Mouse (Mus musculus) stomach, embryonic 16.5 days (tissue): ENCODE data around the gene Smtnl2. TPM values are rescaled to one million over a fixed set of nuclear protein-coding genes. Genes with fewer than 3 reads are reported as not detected.

ENCODE experiments used
- ATAC-seq: fragments of 200-750 bp; cut with Nextera tagmentation; 2 replicates; pipeline ENCODE4 v1.8.0; 2017; ENCODE audit warnings: moderate number of reproducible peaks, moderate TSS enrichment; ENCODE audit not compliant: insufficient read depth, low FRiP score
- H3K27ac ChIP-seq: fragments of 300-500 bp; sonication (generic); 2 replicates; pipeline ENCODE4 v1.5.1; 2014; ENCODE audit warnings: low read length
- H3K27me3 ChIP-seq: fragments of 300-500 bp; sonication (generic); 2 replicates; pipeline ENCODE4 v1.6.1; 2014; ENCODE audit warnings: low read length, control low read depth, mixed read lengths; ENCODE audit not compliant: control insufficient read depth, insufficient read depth
- H3K36me3 ChIP-seq: fragments of 300-500 bp; sonication (generic); 2 replicates; pipeline ENCODE4 v1.6.1; 2014; ENCODE audit warnings: low read length; ENCODE audit not compliant: control insufficient read depth, insufficient read depth
- H3K4me1 ChIP-seq: fragments of 300-500 bp; sonication (generic); 2 replicates; pipeline ENCODE4 v1.6.1; 2014; ENCODE audit warnings: low read length, control low read depth, mixed read lengths; ENCODE audit not compliant: control insufficient read depth, insufficient read depth
- H3K4me2 ChIP-seq: fragments of 300-500 bp; sonication (generic); 2 replicates; pipeline ENCODE4 v1.6.1; 2014; ENCODE audit warnings: low read depth, low read length, mixed read lengths
- H3K4me3 ChIP-seq: fragments of 300-500 bp; sonication (generic); replicated peaks from 2 replicates; pipeline ENCODE4 v1.5.1; 2014; ENCODE audit warnings: mild to moderate bottlenecking, low read length
- H3K9ac ChIP-seq: fragments of 300-500 bp; sonication (generic); 2 replicates; pipeline ENCODE4 v1.6.1; 2014; ENCODE audit warnings: low read length
- H3K9me3 ChIP-seq: fragments of 300-500 bp; sonication (generic); replicated peaks from 2 replicates; pipeline ENCODE4 v1.6.1; 2016; ENCODE audit warnings: low read length, control low read depth; ENCODE audit not compliant: control insufficient read depth
- WGBS: fragments of 180-500 bp; shearing (Covaris S2); extraction: QIAGEN DNeasy Blood & Tissue Kit; methylation state at CpG from one replicate; pipeline ENCODE4 v1.1.7; 2014; 5-methylcytosine and 5-hydroxymethylcytosine counted together
- polyA plus RNA-seq: library from polyadenylated mRNA; unstranded; fragments of >200 nt; fragmentation: Nextera tagmentation; extraction: Ambion mirVana; gene quantifications from 2 replicates; pipeline ENCODE4 v1.2.1, GENCODE M21; 2015

The Smtnl2 gene
- polyA plus RNA-seq, 1 experiment from 2014 or later, result 46.2 TPM

GRCm38 (mm10) chr11:72397811-72398525, 13.5 kb downstream of the Smtnl2 start:
- WGBS, result 82% methylated on average over 8 of the region's 8 CpGs
- H3K9me3 ChIP-seq, result no peaks in the 10 kb centered on the region
- H3K4me3 ChIP-seq, result no peak overlapping the region
- no peak for ATAC-seq
- peaks cover 5% of the 10 kb centered on the region; the same call in 1 of the 2 replicates for H3K36me3 ChIP-seq
- H3K9ac ChIP-seq, result no peak overlapping the region
- peaks cover 30% of the 10 kb centered on the region for H3K4me1 ChIP-seq
- H3K27ac ChIP-seq, result peak overlapping the region; percentile 81; the same call in 1 of the 2 replicates
- no peak overlapping the region for H3K4me2 ChIP-seq
- no peaks in the 10 kb centered on the region for H3K27me3 ChIP-seq

- Histone ChIP-seq H3K27ac (peak overlapping the region; percentile 81), H3K4me3 (no peak overlapping the region), H3K4me2 (peak overlapping the region; percentile 10; the same call in 1 of the 2 replicates), H3K9ac (no peak overlapping the region), H3K36me3 (peaks cover 5% of the 10 kb centered on the region; the same call in 1 of the 2 replicates), H3K9me3 (no peaks in the 10 kb centered on the region), H3K4me1 (peaks cover 26% of the 10 kb centered on the region), H3K27me3 (no peaks in the 10 kb centered on the region)
- ATAC-seq, result peak; percentile 54; the same call in 1 of the 2 replicates
- 48% methylated on average over 10 of the region's 10 CpGs for WGBS
These were observed 14.4 kb downstream of the Smtnl2 start for GRCm38 (mm10) chr11:72397072-72397471.

GRCm38 (mm10) chr11:72396621-72397020, 14.9 kb downstream of the Smtnl2 start:
- Histone ChIP-seq H3K4me2 (peak overlapping the region; percentile 10; the same call in 1 of the 2 replicates), H3K4me3 (no peak overlapping the region), H3K27ac (peak overlapping the region; percentile 81), H3K4me1 (peaks cover 26% of the 10 kb centered on the region), H3K9ac (0 out of 2 replicates have a peak overlapping the region, but pooled peaks have one; percentile 1), H3K36me3 (peaks cover 5% of the 10 kb centered on the region; the same call in 1 of the 2 replicates), H3K27me3 (no peaks in the 10 kb centered on the region), H3K9me3 (no peaks in the 10 kb centered on the region)
- peak; percentile 67 for ATAC-seq
- WGBS, result 53% methylated on average over 7 of the region's 7 CpGs

GRCm38 (mm10) chr11:72395652-72396051, 15.9 kb downstream of the Smtnl2 start:
- no peak overlapping the region for H3K4me3 ChIP-seq
- H3K4me1 ChIP-seq, result peaks cover 26% of the 10 kb centered on the region
- ATAC-seq, result no peak
- H3K27me3 ChIP-seq, result no peaks in the 10 kb centered on the region
- H3K9ac ChIP-seq, result no peak overlapping the region
- no peak overlapping the region for H3K4me2 ChIP-seq
- no peaks in the 10 kb centered on the region for H3K9me3 ChIP-seq
- 64% methylated on average over 6 of the region's 6 CpGs for WGBS
- peaks cover 5% of the 10 kb centered on the region; the same call in 1 of the 2 replicates for H3K36me3 ChIP-seq
- no peak overlapping the region for H3K27ac ChIP-seq

- no peak overlapping the region for H3K9ac ChIP-seq
- WGBS, result 63% methylated on average over 2 of the region's 2 CpGs
- no peak for ATAC-seq
- H3K27ac ChIP-seq, result no peak overlapping the region
- H3K9me3 ChIP-seq, result no peaks in the 10 kb centered on the region
- H3K4me3 ChIP-seq, result no peak overlapping the region
- H3K4me2 ChIP-seq, result no peak overlapping the region
- peaks cover 26% of the 10 kb centered on the region for H3K4me1 ChIP-seq
- H3K27me3 ChIP-seq, result no peaks in the 10 kb centered on the region
- no peaks in the 10 kb centered on the region for H3K36me3 ChIP-seq
These were observed 16.8 kb downstream of the Smtnl2 start for GRCm38 (mm10) chr11:72394694-72395093.

GRCm38 (mm10) chr11:72393669-72394068, 17.8 kb downstream of the Smtnl2 start:
- no peak overlapping the region for H3K4me2 ChIP-seq
- no peak overlapping the region for H3K4me3 ChIP-seq
- no peaks in the 10 kb centered on the region for H3K9me3 ChIP-seq
- H3K27me3 ChIP-seq, result no peaks in the 10 kb centered on the region
- no peak overlapping the region for H3K9ac ChIP-seq
- H3K4me1 ChIP-seq, result peaks cover 26% of the 10 kb centered on the region
- ATAC-seq, result 0 out of 2 replicates have a peak, but pooled peaks have one; percentile 11
- 0 out of 2 replicates have a peak overlapping the region, but pooled peaks have one; percentile 26 for H3K27ac ChIP-seq
- no peaks in the 10 kb centered on the region for H3K36me3 ChIP-seq
- 40% methylated on average over 5 of the region's 5 CpGs for whole genome bisulfite sequencing

- no peak for ATAC-seq
- H3K36me3 ChIP-seq, result no peaks in the 10 kb centered on the region
- no peaks in the 10 kb centered on the region for H3K27me3 ChIP-seq
- H3K9me3 ChIP-seq, result no peaks in the 10 kb centered on the region
- peaks cover 26% of the 10 kb centered on the region for H3K4me1 ChIP-seq
- H3K4me2 ChIP-seq, result no peak overlapping the region
- H3K4me3 ChIP-seq, result no peak overlapping the region
- H3K27ac ChIP-seq, result 0 out of 2 replicates have a peak overlapping the region, but pooled peaks have one; percentile 26
- H3K9ac ChIP-seq, result no peak overlapping the region
- 78% methylated on average over 3 of the region's 3 CpGs for WGBS
These were observed 18.3 kb downstream of the Smtnl2 start for GRCm38 (mm10) chr11:72393243-72393642.

GRCm38 (mm10) chr11:72391181-72391580, 20.3 kb downstream of the Smtnl2 start:
- ATAC-seq, result no peak
- no peak overlapping the region for H3K9ac ChIP-seq
- no peaks in the 10 kb centered on the region for H3K36me3 ChIP-seq
- no peak overlapping the region for H3K27ac ChIP-seq
- H3K4me2 ChIP-seq, result no peak overlapping the region
- 87% methylated on average over 13 of the region's 13 CpGs for WGBS
- no peak overlapping the region for H3K4me3 ChIP-seq
- H3K27me3 ChIP-seq, result no peaks in the 10 kb centered on the region
- no peaks in the 10 kb centered on the region for H3K9me3 ChIP-seq
- peaks cover 5% of the 10 kb centered on the region; the same call in 1 of the 2 replicates for H3K4me1 ChIP-seq

- Histone ChIP-seq H3K4me1 (peaks cover 3% of the 10 kb centered on the region; the same call in 1 of the 2 replicates), H3K4me2 (no peak overlapping the region), H3K9me3 (no peaks in the 10 kb centered on the region), H3K4me3 (no peak overlapping the region), H3K9ac (no peak overlapping the region), H3K27ac (no peak overlapping the region), H3K36me3 (no peaks in the 10 kb centered on the region), H3K27me3 (no peaks in the 10 kb centered on the region)
- WGBS, result 71% methylated on average over 7 of the region's 7 CpGs
- ATAC-seq, result no peak
These were observed 21.9 kb downstream of the Smtnl2 start for GRCm38 (mm10) chr11:72389407-72390142.
